Mouse (Mus musculus) gastrocnemius, adult 8-10 months (tissue): ENCODE data around the gene Prrc2b. TPM values are rescaled to one million over a fixed set of nuclear protein-coding genes. Genes with fewer than 3 reads are reported as not detected.

Source experiments
- DNase-seq, 2 experiments: peaks; one replicate each; pipeline ENCODE4 v3.0.0; 2022; ENCODE audit warnings: low spot score in 2 of 2
- total RNA-seq, 4 experiments: library from RNA; stranded (reverse); gene quantifications; 2 replicates each; pipeline ENCODE4 v1.2.4; 2022

The Prrc2b gene
- total RNA-seq, 4 experiments from 2014 or later, result 81.0 to 90.8 (median 85.9) TPM

DNA sequence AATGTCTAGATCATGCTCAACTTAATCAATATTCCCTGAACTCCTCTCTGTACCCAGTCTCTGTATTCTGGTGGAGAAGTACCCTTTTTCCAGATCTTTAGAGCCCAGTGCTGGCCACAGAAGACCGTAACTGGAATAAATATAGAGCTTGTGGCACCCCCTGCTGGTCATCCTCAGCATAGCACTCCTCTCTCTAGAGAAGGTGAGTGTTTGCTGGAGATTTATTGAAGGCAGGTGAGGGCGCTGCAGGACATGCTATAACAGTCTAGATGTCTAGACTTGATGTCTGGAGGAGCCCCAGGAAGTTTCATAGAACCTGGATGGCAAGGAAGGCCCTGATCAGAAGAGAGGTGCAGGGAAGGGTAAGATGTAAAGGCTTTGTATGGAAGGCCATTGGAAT is 16.8 kb upstream of the Prrc2b start:
- DNase-seq, result peak; percentile 91 to 93

DNA sequence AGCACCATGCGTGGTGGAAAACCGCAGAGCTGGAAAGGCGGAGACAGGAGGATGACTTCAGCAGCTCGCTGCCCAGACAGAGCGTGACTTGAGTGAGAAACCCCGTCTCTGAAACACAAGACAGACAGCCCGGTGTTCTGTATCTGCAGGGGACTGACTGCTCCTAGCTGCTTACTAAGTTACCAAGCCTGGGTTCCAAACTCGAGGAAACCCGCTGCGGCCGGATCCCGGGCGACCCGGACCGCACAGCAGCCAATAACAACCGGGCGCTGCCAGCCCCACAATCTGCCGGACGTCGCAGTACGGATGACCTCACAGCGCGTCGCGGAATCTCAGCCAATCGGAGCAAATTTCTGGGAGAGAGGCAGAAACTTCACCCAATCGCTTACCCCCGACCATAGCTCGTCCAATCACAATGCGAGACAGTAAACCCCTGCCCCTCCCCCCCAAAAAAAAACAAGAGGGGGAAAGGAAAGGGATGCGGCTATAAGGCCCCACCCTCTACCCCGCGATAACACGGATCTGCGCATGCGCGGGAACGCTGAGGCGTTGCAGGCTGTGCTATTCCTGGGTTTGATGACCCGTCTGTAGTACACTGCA is 13.1 kb upstream of the Prrc2b start:
- DNase-seq, result peak; percentile 96 to 97

DNA sequence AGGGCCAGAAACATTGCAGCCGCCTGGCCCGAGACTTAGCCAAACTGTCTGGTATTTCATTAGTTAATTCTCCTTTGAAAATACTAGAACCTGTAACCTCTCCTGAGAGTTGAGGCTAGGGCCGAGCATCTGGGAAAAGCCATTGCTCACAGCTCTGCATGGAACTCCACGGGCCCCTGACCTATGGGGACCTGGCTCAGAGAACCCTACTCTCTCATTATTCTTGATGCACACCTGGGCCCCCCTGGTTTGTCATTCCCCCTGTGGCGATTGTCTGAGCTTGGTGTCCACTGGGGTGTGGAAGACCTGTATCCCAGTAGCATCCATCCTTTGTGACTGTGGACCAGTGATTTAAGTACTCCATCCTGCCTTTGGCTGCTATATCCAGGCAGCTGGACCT is 11.5 kb upstream of the Prrc2b start:
- no peak for DNase-seq

DNA sequence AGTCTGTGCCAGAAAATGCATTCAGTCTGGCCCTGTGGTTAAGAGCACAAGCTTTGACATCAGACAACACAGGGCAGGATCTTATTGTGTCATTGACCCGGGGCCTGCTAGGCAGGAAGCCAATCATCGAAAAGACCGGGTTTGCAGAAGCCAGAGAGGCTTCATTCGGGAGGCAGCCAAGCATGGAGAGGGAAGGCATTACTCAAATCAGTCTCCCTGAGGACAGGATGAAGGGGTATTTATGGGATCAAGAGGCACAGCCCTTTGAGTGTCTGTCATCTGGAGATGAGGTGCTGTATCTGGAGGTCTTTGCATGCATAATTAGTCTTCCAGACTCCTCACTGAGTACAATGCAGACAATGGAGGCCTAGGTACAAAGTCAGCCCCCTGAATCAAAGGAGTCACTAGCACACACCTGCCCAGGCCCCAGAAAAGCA is 10.4 kb upstream of the Prrc2b start:
- DNase-seq, result no peak

DNA sequence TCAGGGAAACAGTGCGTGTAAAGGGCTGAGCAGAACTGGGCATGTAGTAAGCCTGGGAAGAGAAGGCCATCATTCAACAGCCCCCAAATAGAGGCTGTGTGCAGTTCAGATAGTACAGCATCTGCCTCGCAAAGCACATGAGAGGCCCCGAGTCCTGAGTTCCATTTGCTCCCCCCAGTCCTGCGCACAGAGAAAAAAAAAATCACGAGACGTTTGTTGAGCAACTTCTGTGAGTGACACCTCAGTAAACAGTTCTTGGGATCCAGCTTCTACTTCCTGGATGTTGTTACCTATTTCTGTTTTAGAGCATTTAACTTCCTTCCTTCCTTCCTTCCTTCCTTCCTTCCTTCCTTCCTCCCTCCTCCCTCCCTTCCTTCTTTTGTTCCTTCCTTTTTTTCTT is 9.3 kb upstream of the Prrc2b start:
- DNase-seq, result no peak

DNA sequence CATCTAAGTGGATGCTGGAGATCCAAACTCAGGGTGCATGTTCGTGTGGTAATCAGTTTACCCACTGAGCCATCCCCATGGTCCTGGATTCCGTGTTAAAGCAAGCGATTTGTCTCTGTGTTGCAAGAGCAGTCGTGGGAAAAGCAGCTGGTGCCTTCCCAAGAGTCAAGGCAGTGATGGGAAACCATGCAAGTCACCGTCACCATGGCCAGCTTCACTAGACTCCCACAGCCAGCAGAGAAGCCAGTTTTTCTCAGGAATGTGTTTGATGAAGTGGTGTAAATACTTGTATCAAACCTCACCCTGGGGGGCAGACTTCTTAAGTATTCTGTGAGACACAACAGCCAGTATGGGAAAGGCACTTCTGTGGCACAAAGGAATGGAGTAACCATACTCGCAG is 8.5 kb upstream of the Prrc2b start:
- DNase-seq, result no peak

DNA sequence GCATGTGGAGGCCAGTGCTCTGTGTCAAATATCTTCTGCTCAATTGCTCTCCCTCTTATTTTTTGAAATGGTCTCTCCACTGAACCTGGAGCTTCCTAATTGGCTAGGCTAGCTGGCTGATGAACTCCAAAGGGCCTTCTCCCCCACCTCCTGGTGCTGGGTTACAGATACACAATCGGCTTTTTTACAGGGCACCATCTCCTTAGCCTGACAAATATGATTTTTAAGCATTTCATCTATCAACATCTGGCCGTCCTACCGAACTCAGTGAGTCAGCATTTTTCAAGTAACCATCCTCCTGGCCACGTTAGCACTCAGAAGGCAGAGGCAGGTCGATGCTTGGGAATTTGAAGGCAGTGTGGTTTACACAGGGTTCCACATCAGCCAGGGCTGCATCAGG is 6.2 kb upstream of the Prrc2b start:
- no peak for DNase-seq

DNA sequence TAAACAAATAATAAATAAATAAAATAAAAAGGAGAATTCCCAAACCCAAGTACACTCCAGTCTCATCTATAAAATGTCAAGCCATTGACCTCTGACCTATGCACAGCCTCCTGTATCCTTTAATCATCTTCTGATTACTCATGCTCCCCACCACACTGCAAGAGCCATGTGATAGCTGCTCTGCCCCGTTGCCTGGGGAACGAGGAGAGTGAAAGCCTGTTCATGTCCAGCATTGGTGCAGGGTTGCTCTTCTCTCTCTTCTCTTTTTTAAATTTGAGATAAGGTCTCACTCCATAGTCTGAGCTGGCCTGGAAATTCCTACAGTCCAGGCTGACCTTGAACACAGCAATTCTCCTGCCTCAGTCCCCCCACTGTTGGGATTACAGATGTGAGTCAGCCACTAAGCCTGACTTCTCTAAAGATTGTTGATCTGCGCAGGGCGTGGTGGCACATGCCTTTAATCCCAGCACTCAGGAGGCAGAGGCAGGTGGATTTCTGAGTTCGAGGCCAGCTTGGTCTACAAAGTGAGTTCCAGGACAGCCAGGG is 4.2 kb upstream of the Prrc2b start:
- no peak for DNase-seq

DNA sequence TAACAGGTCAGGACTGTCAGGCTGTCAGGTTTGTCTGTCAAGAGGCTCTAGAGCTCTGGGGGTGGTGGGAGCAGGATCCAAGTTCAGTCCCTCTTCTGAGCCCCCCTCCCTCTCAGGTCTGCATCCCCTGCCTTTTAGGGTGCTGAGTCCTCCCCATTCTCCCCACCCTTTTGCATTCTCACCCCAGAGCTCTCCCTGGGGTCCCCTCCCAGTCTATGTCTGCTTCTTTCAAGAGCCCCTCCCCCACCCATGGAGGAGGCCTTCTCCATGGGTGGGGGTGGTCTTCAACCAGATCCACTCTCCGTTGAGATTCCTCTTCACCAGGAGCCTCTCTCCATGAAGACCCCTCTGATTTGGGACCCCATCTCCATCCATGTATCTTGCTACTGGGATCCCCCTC is 747 bp upstream of the Prrc2b start:
- DNase-seq, result no peak

DNA sequence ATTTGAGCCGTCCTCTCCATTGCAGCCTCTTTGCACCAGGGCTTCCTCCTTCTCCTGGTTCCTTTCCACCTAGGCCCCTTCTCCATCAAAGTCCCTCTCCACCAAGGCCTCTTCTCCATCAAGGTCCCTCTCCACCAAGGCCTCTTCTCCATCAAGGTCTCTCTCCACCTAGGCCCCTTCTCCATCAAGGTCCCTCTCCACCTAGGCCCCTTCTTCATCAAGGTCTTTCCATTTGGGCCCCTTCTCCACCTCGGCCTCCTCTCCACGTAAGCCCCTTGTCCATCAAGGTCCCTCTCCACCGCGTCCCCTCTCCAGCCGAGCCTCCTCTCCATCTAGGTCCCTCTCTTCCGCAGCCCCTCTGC is 339 bp upstream of the Prrc2b start:
- DNase-seq, result no peak

DNA sequence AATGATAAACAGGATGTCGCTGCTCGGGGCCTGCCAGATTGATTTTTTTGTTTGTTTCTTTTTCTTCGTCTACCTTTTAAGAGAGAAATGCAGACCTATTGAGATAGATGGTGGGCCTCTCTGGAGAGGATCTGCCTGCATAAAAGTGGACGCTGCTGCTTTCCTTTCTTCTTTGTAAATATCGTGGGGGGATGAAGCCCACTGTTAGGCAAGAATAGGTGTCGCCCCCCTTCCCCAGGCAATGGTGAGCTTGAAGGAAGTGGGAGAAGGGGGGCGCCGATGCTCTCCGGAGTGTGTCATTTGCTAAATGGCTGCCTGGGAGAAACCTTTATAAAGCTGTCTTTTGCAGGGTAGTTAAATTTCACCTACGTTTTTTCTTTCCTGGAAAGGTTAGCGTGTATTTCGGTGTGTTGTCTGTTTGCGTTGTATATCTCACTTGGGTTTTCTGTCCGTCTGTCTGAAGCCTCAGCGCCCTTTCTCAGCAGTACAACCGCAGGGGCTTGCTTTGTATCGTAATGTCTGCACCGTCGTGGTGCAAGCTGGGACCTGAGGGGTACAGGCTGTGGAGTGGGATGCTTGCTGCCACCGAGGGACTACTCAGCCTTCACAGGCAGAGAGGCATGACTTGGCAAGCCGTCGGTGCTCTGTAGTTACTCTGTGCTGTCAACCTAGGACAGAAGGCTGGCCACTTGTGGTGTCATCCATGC is 931 bp downstream of the Prrc2b start:
- no peak for DNase-seq

DNA sequence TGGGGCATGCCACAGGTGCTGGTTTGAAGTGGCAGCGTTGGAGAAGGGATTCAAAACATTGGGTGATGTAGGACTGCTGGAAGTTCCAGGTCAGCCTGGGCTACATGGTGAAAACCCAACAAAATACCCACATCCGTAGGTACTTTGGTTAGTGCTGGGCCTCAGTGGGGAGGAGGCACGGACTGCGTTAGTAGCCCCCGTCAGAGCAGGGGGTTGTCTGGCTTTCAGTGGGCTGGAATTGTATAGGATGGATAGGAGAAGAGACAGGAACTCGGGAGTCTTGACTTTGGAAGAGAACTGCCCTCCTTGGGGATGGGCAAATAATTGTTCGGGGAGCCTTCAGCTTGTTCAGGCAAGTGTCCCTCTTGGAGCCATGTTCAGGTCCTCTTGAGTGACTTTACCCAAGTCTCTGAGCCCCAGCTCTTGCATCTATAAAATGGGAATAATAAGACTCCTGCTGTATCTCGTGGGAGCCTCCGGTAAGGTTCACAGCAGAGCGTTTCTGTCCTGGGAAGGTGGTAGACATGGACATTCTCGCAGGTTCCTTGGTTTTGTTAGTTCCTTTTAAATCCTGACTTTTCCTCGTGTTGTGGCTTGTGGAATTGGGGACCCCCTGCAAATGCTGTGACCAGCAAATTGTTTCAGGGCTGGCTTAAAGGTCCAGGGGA is 1.6 kb downstream of the Prrc2b start:
- no peak for DNase-seq

DNA sequence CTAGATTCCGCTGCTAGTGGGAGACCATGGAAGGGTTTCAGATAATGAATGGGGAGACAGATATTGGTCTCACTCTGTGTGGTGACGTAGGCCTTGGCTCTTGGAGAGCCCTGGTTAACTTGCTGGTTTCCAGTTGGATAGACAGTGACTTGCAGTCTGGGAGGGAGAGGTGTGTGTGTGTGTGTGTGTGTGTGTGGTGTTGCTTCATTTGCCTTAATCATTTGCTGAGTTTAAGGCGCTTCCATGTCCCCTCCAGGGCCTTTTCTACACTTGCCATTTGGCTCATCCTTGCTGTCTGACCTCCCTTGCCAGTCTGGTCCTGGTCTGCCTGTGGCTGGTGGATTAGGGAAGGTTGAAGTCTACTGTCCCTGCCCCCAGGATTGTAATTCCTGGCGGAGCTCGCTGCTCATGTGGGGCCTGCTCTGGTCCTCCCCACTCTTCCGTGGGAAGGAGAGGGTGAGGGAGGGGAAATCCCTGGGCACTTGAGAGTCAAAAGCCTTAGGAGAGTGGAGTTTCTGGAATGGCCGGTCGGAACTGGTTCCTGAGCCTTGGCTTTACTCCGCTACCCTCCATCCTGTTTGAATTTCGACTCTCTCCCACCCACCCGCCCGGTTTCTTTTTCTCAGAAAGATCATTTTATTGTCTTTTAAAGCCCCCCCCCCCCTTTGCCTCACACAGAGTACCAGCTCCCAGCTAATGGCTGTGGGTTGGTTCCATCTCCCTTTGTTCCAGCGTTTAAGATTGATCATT is 2.3 kb downstream of the Prrc2b start:
- no peak for DNase-seq

DNA sequence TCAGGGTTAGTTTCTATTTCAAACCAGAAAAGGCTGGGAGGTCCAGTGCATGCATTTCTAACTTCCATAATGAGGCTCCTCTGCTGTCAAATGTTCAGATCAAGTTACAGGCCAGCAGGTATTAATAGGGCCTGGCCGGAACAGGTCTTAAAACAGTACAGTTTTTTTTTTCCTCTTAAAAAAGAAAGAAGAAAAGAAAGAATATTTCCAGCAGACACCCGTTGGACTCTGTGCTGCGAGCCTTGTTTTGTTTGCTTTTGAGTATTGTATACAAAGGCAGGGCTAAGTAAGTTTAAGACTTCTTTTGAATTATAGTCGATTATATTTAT is 2.9 kb downstream of the Prrc2b start:
- DNase-seq, result no peak

DNA sequence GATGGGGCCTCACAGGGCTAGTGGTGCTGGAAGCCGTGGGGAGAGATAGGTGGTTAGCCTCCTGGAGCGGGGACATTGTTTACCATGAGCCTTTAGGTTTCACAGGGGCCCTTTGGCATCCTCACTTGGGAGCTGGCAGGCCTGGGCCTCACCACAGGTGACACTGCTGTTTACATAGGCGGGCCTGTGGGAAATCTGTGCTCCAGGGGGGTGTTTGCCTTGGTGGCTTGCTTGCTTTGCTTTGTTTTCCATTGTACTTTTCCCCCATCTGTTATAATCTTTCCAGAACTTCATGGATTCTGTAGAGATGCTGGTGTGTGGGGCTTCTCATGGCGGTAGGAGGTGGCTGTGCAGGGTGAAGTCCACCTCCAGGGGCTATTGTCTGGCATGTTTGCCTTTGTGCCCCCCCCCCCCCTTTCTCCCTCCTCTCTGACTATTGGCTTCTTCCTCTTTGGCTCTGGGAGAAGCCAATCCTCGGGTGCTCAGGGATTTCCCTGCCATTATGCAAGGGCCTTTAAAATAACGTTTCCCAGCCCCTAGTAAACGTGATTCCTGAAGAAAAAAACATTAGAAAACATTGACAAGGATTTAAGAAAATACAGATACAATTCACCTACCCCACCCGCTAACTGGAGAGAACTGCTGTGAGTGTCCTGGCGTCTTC is 3.6 kb downstream of the Prrc2b start:
- DNase-seq, result no peak

DNA sequence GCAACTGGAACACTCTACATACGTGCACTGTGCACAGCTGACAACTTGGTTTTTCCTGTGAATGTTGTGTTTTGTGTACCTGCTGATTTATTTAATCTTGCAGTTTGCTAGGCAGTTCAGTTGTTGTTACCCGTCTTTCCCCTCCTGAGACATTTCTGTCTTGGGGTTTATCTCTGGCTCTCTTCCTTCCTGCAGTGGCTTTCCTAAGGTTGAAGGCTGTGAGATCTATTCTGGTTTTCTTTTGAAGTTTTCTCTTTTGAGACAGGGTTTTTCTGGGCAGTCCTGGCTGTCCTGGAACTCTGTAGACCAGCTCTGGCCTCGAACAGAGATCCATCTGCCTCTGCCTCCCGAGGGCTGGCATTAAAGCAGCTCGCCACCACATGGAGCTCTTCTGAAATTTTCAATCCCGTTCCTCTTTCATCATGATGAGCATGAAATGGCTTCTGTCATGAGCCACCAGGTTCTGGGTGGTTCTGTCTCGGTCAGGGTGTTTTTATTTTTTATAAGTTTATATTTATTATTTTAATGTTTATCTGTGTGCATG is 4.2 kb downstream of the Prrc2b start:
- DNase-seq, result no peak

DNA sequence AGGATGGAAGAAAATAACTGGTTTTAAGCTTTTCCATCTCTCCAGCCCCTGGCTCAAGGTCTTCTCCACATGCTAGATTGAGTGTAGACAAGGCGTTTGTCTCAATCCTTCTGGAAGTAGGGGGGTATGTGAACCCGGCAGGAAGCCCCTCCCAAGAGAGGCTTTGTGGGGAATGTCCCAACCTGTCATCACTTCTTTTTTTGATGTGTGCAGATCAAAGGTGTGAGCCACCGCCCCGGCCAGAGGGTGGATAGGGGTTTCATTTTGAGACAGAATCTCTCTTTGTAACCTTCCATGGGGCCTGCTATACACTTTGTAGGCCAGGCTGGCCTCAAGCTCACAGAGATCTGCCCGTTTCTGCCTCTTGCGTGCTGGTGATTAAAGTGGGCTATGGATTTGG is 4.7 kb downstream of the Prrc2b start:
- no peak for DNase-seq

DNA sequence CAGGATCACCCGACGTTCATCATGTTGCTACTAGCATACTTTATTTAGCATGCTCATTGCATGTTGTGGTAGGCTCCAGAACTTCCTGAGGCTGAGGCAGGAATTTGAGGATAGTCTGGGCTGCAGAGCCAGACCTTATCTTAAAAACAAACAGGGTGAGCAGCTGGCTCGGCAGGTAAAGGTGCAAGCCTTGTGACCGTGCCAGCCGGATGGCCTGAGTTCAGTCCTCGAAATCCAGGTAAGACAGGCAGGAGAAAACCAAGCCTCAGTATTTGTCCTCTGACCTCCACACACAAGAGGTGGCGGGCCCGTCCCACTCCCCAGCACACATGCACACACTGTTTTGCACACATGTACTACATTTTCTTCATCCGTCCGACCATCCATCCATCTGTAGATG is 5.8 kb downstream of the Prrc2b start:
- DNase-seq, result no peak

DNA sequence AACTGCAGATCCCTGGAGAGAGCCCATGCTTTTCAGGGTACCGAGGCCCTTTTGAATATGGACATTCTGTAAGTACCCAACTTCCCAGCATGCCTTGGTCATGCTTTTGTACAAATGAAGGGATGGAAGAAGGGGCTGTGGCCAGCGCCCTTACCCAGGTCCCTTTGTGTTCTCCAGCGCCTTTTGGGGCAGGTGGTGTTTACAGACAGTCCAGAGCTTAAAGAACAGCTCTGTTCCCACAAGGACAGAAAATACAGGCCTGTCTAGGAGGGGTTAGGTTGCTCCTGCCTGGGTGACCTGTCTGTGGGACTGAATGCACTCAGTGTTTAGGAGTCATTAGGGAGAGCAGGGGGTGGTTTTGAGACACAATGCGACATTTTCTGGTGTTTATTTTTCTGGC is 6.4 kb downstream of the Prrc2b start:
- no peak for DNase-seq

DNA sequence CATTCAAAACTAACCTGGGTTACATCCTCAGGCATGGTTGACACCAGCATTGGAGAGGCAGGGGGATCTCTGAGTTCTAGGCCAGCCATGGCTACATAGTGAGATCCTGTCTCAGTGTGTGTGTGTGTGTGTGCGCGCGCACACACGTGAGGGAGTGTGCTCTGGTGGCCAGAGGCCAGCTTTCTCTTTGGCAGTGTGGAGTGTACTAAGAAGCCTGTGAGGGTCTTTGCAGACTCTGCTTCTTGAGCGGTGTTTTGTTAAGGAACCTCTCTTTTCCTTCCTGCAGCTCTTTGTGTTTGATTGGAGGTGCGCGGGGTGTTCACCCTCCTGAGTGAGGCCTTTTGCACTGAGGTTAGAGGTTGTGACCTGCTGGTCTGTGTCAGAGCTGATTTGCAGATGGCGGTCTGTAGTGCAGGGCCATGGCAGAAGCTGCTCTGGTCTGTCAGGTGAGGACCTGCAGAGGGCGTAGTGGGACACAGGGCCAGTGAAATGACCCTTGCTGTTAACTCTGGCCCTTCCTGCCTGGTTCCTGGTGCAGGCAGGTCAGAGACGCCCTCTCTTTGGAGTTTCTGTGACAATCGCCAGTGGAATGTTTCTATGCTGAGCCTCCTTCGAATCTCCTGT is 7.8 kb downstream of the Prrc2b start:
- no peak for DNase-seq

DNA sequence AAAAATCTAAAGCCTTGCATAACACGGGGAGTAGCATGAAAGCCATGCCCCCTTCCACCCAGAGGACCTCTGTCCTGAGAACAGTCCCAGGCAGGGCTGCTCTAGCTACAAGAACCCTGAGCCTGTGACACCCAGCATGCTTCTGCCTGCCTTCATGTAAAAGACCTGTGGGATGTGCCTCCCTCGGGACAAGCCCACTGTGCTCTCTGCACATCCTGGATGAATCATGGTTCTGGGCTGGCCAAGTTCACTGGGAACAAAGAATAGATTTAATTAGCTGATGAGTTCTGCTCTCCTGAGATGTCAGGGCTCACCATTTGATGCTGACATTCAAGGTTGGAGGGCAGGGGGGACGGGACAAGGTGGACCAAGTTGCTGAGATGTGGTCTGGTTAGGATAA is 9.6 kb downstream of the Prrc2b start:
- DNase-seq, result no peak
